Mouse (Mus musculus): ENCODE data around the gene Rara. TPM values are rescaled to one million over a fixed set of nuclear protein-coding genes. Genes with fewer than 3 reads are reported as not detected.
A peak's percentile ranks its signal among the peaks of the same experiment; 100 is the strongest.
"Not testable (repeated sequence)": the region's sequence is repeated elsewhere in the genome, so short reads cannot be mapped to it uniquely, and the experiment has no call there.

Rara gene
- polyA plus RNA-seq, 1 experiment from 2014 or later = 47.1 TPM

DNA sequence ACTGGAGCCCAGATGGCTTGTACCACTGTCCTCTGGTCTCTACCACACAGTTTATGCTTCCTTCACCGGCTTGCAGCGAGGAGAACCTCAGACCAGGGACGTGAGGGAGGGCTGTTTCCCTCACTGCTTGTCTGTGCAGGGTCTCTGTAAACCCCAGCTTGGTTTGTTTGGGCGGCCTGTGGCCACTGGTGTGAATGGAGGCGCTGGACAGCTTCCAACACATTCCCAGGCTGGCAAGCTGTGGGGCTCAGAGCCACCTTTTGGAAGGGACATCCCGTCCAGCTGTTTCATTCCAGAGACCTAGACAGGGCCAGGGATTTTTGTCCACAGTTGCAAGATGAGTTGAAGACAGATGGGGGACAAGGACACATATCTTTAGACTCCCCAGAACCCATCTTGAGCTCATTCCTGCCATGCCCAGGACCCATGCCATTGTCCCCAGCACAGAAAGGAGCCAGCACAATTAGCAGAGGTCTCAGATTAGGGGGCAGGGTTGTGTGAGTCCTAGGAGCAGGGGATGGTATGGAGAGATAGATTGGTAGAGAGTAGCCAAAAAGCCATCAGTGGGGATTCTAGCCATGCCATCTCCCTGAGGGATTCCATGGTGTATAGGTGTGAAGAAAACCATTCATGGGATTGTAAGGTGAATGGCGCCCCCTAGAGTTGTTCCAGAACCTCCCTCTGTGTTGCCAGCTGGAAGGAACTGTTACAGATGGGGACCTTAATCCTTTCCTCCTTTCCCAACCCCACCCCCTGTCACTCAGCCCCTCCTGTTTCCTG, 4.1 kb downstream of the Rara start:
- peak overlapping the region; percentile 92 for H3K4me2 ChIP-seq
- 14% methylated on average over 7 of the region's 7 CpGs for WGBS
- peaks cover 96% of the 10 kb centered on the region for H3K4me1 ChIP-seq (replicated peaks)
- H3K27ac ChIP-seq = peak overlapping the region; percentile 86
- no peak for ATAC-seq (ENCODE audit: insufficient number of reproducible peaks, insufficient read depth, low FRiP score, low TSS enrichment, low read depth)
- H3K27me3 ChIP-seq = no peaks in the 10 kb centered on the region
- no peaks in the 10 kb centered on the region for H3K9me3 ChIP-seq
- H3K4me3 ChIP-seq (replicated peaks) = no peak overlapping the region
- peaks cover 5% of the 10 kb centered on the region; the same call in 1 of the 2 replicates for H3K36me3 ChIP-seq
- no peak overlapping the region for H3K9ac ChIP-seq (replicated peaks)

DNA sequence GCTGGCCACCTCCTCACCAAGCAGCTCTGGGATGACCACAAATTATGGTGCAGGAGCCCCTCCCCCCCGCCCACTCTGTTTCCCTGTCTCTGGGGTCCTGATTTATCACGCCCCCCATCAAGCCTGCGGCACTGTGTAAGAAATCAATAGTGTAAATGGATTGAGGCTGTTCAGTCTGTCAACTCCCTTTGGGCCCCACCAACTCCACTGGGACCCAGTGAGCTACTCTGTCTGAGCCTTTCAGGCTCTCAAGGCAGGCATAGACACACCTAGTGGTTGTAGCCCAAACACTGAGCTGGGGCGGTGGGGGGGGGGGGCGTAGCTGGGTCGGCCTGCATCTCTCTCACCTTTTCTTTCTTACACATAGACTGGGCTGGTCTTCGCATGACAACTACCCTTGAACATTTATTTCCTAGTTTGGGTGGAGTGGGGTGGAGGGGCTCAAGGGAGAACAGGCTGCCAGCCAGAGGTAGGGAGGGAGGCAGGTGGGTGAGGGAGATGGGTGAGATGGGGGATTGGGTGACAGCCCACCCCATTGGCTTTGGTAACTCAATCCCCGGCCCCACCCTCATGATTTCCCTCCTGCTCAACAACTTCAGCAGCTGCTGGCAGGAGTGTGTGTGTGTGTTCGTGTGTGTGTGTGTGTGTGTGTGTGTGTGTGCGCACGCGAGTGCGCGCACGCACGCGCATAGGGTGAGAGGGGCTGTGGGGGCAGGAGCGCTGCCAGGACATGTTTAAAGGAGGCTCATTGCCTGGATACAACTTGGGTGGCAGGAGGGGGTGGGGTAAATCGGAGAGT, 4.9 kb downstream of the Rara start:
- Histone ChIP-seq H3K4me2 (peak overlapping the region; percentile 92), H3K9me3 (no peaks in the 10 kb centered on the region), H3K4me3 (replicated peaks) (peak overlapping the region; percentile 12), H3K9ac (replicated peaks) (peak overlapping the region; percentile 44; the same call in 1 of the 2 replicates), H3K27me3 (no peaks in the 10 kb centered on the region), H3K4me1 (replicated peaks) (peaks cover 94% of the 10 kb centered on the region), H3K27ac (peak overlapping the region; percentile 86), H3K36me3 (peaks cover 5% of the 10 kb centered on the region; the same call in 1 of the 2 replicates)
- ATAC-seq (ENCODE audit: insufficient number of reproducible peaks, insufficient read depth, low FRiP score, low TSS enrichment, low read depth) = peak; percentile 27; the same call in 1 of the 2 replicates
- WGBS = 16% methylated on average over 19 of the region's 19 CpGs

DNA sequence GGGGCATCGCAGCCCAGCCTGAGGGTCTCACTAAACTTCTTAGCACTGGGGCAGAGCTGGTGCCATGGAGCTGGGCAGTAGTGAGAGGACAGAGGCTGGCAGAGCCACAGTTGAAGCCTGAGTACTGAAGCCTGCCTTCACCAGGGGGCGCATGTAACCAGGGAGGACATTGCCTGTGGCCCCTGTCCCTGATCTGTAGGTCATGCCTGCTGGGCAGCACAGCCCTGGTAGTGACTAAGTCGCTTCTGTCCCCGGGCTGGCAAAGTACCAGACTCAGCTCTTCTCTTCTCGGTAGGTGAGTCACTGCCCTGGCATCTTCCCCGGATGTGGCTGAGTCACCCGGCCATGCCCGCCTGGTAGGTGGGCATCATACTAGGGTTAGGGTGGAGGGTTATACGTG, 5.5 kb downstream of the Rara start:
- H3K36me3 ChIP-seq = peaks cover 5% of the 10 kb centered on the region; the same call in 1 of the 2 replicates
- H3K4me3 ChIP-seq (replicated peaks) = peak overlapping the region; percentile 12
- peak overlapping the region; percentile 44; the same call in 1 of the 2 replicates for H3K9ac ChIP-seq (replicated peaks)
- H3K9me3 ChIP-seq = no peaks in the 10 kb centered on the region
- H3K27ac ChIP-seq = peak overlapping the region; percentile 86
- no peak for ATAC-seq (ENCODE audit: insufficient number of reproducible peaks, insufficient read depth, low FRiP score, low TSS enrichment, low read depth)
- H3K4me2 ChIP-seq = peak overlapping the region; percentile 92
- H3K27me3 ChIP-seq = no peaks in the 10 kb centered on the region
- H3K4me1 ChIP-seq (replicated peaks) = peaks cover 90% of the 10 kb centered on the region
- 39% methylated on average over 9 of the region's 9 CpGs for WGBS

DNA sequence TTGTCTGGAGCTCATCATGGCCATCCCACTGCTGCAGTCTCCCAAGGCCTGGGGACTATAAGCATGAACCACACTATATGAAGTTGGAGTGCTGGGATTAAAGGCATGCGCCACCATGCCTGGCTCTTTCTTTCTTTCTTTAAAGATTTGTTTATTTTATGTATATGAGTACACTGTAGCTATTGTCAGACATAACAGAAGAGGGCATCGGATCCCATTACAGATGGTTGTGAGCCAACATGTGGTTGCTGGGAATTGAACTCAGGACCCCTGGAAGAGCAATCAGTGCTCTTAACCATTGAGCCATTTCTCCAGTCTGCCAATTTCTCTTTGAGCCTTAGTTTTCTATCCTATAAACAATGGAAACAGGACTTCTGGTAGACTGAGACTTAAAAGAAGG, 6.2 kb downstream of the Rara start:
- ATAC-seq (ENCODE audit: insufficient number of reproducible peaks, insufficient read depth, low FRiP score, low TSS enrichment, low read depth); H3K27me3 ChIP-seq: not testable (repeated sequence)

DNA sequence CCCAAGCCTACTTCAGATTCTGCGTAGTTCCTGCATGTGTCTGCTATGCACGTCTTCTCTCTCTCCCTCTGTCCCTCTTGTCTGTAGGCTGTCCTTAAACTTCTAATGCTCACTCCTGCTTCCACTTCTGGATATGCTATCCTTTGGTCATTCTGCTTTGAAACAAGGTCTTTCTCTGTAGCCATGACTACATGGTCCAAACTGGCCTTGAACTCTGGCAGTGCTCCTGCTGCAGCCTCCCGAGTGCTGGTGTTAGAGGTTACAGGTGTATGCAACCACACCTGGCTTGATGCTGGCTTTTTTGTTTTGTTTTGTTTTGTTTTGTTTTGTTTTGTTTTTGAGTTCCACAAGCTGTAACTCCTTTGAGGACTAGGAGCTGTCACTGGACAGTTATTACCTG, 6.7 kb downstream of the Rara start:
- Histone ChIP-seq H3K4me1 (replicated peaks) (peaks cover 90% of the 10 kb centered on the region), H3K4me3 (replicated peaks) (no peak overlapping the region)
- 86% methylated on average over 3 of the region's 3 CpGs for WGBS

More for the DNA sequence above, 6.2 kb downstream of the Rara start:
- H3K4me1 ChIP-seq (replicated peaks) = peaks cover 90% of the 10 kb centered on the region
- not testable (repeated sequence) for H3K9me3 ChIP-seq; H3K4me2 ChIP-seq; H3K9ac ChIP-seq (replicated peaks); H3K4me3 ChIP-seq (replicated peaks); H3K36me3 ChIP-seq
- H3K27ac ChIP-seq = peak overlapping the region; percentile 86; the same call in 1 of the 2 replicates
- WGBS = 94% methylated on average over 2 of the region's 2 CpGs

DNA sequence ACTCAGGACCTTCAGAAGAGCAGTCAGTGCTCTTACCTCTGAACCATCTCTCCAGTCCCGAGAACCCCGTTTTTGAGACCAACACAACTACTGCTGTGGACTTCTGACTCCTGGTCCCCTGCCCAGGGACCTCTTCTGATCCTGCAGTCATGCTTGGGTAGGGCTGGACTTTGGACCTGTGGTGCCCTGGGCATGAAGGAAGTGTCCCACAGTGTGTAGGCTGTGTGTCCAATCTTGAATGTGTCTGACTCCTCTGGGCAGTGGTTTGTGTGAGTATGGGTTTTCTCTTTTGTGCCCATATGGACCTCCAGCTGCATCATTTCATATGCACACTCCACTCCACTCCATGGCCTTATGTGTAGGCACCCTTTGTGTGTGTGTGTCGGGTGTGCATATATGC, 7.5 kb downstream of the Rara start:
- Histone ChIP-seq H3K4me1 (replicated peaks) (peaks cover 90% of the 10 kb centered on the region), H3K4me3 (replicated peaks) (no peak overlapping the region), H3K9me3 (no peaks in the 10 kb centered on the region), H3K27me3 (no peaks in the 10 kb centered on the region), H3K36me3 (peaks cover 5% of the 10 kb centered on the region; the same call in 1 of the 2 replicates), H3K27ac (peak overlapping the region; percentile 96), H3K4me2 (peak overlapping the region; percentile 90), H3K9ac (replicated peaks) (no peak overlapping the region)
- 85% methylated on average over 3 of the region's 3 CpGs for WGBS
- ATAC-seq (ENCODE audit: insufficient number of reproducible peaks, insufficient read depth, low FRiP score, low TSS enrichment, low read depth) = no peak

More for the DNA sequence above, 6.7 kb downstream of the Rara start:
- H3K27ac ChIP-seq = 0 out of 2 replicates have a peak overlapping the region, but pooled peaks have one; percentile 25
- H3K36me3 ChIP-seq = peaks cover 5% of the 10 kb centered on the region; the same call in 1 of the 2 replicates
- no peaks in the 10 kb centered on the region for H3K27me3 ChIP-seq
- no peak for ATAC-seq (ENCODE audit: insufficient number of reproducible peaks, insufficient read depth, low FRiP score, low TSS enrichment, low read depth)
- 0 out of 2 replicates have a peak overlapping the region, but pooled peaks have one; percentile 6 for H3K4me2 ChIP-seq
- H3K9ac ChIP-seq (replicated peaks) = no peak overlapping the region
- H3K9me3 ChIP-seq = no peaks in the 10 kb centered on the region

DNA sequence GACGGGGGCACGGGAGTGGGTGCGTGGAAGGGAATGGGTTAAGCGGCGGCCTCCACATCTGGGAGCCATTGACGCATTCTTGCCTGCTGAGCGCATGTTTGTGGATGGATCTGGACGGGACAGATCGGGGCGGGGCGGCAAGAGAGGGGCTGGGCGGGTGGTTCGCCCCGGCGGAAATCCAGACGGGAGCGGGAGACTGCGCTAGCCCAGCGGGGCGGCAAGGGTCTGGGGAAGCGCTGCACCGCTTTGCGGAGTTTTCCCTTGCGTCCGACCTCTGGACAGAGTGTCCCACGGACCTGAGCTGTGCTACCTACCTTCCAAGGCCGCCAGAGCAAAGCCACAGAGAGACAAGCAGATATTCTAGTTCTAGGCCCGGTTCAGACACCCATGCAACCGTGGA, 8.6 kb downstream of the Rara start:
- H3K4me3 ChIP-seq (replicated peaks) = peak overlapping the region; percentile 75
- H3K9me3 ChIP-seq = no peaks in the 10 kb centered on the region
- H3K27ac ChIP-seq = peak overlapping the region; percentile 96
- under 1% methylated on average over 29 of the region's 29 CpGs for WGBS
- peak; percentile 24; the same call in 1 of the 2 replicates for ATAC-seq (ENCODE audit: insufficient number of reproducible peaks, insufficient read depth, low FRiP score, low TSS enrichment, low read depth)
- H3K4me1 ChIP-seq (replicated peaks) = peaks cover 90% of the 10 kb centered on the region
- H3K4me2 ChIP-seq = peak overlapping the region; percentile 90
- peak overlapping the region; percentile 56 for H3K9ac ChIP-seq (replicated peaks)
- H3K27me3 ChIP-seq = no peaks in the 10 kb centered on the region
- H3K36me3 ChIP-seq = peaks cover 5% of the 10 kb centered on the region; the same call in 1 of the 2 replicates

DNA sequence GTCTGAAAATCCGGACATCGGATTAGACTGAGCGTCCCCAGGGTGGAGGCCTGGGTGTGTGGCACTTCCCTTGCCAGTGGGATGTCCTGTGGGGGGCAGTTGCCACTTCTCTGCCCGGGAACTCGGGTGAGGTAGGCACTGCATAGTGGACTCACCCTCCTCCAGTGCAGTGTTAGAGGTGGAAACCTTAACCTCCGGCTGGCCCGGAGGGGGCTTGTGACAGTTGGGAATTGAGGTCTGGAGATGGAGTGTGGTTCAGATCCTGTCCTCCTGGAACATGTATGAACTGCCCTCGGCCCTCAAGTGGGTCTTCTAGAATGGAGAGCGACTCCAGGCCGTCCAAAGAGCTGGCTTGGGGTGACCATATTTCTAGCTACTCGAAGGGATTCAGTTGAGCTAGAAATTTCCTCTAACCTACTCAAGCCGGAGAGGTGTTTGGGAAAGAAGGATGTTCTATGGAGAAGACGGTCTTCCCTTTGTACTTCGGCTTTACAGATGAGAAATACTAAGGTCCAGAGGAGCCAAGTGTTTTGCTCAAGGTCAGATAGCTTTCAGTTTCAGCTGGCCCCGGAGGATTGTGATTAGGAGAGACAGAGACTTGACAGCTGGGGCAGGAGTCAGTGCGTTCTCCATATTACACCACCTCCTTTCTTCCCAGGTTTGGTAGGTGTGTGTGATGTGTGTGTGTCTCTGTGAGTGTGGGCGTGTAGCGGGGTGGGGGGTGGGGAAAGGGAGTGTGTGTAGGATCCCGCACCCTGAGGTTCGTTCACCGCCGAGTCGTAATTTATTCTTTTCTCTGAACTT, 9.2 kb downstream of the Rara start:
- Histone ChIP-seq H3K36me3 (peaks cover 5% of the 10 kb centered on the region; the same call in 1 of the 2 replicates), H3K27ac (peak overlapping the region; percentile 96), H3K9me3 (no peaks in the 10 kb centered on the region), H3K4me3 (replicated peaks) (peak overlapping the region; percentile 75), H3K4me1 (replicated peaks) (peaks cover 90% of the 10 kb centered on the region), H3K27me3 (no peaks in the 10 kb centered on the region), H3K4me2 (peak overlapping the region; percentile 90), H3K9ac (replicated peaks) (peak overlapping the region; percentile 56)
- WGBS = 2% methylated on average over 21 of the region's 23 CpGs
- ATAC-seq (ENCODE audit: insufficient number of reproducible peaks, insufficient read depth, low FRiP score, low TSS enrichment, low read depth) = peak; percentile 12

DNA sequence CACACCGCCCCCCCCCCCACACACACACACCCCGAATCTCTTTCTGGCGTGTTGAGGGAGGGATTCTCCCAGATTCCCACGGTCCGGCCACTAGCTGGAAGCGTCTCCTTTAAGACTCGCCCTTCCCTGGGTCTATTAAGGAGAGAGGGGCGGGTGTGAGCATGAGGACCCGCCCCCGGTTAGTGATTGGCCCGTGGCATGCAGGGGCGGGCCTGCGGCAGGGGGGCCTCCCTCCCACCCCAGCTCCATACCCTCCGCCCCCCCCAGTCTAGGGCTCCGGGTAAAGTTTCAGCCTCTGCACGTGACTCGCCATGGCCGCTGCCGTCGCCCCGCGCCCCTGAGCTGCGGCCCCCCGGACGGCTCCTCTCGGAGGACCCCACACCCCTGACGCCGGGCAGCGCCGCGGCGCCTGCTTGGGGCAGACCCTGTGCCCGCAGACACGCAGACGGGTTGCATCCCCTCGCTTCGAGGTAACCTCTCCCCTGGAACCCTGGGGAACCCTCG, 9.8 kb downstream of the Rara start:
- H3K4me2 ChIP-seq = peak overlapping the region; percentile 90
- H3K27me3 ChIP-seq = no peaks in the 10 kb centered on the region
- ATAC-seq (ENCODE audit: insufficient number of reproducible peaks, insufficient read depth, low FRiP score, low TSS enrichment, low read depth) = peak; percentile 83
- 2% methylated on average over 36 of the region's 38 CpGs for WGBS
- peaks cover 90% of the 10 kb centered on the region for H3K4me1 ChIP-seq (replicated peaks)
- peaks cover 5% of the 10 kb centered on the region; the same call in 1 of the 2 replicates for H3K36me3 ChIP-seq
- H3K9me3 ChIP-seq = no peaks in the 10 kb centered on the region
- peak overlapping the region; percentile 88 for H3K9ac ChIP-seq (replicated peaks)
- H3K4me3 ChIP-seq (replicated peaks) = peak overlapping the region; percentile 75
- peak overlapping the region; percentile 96 for H3K27ac ChIP-seq

DNA sequence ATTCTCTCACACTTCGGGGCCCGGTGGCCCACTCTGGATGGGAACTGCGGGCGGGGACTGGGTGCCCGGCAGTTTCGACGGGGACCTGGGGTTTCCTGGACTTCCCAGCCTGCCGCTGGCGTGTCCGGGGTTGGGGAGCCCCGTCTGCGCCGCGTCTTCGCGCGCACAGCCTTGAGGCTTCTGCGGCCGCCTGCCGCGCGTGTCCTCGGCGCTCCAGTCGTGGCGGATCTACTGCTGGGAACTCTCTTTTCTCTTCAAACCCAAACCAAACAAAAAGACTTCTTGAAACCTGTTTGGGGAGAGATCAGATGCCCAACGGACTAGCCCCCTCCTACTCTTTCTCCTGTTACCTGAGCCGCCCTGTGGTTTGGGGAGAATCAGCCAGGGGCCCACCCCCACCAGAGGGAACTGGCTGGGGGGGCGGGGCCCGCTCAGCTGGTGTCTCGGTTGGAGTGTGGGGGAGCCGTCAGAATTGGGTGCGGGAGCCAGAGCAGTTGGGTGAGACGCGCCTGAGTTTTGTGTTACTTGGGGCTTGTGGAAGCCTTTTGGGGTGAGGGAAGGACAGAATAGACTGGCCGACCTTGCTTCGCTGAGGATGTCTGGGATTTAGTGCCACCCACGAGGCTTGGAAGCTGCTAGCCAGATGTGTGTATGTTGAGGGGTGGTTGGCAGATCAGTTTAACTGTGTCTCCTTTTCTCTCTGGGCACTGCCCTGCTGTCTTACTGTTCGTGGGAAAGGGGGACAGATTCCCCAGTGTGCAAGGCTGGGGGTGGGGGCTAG, 10.5 kb downstream of the Rara start:
- ATAC-seq (ENCODE audit: insufficient number of reproducible peaks, insufficient read depth, low FRiP score, low TSS enrichment, low read depth) = no peak; the same call in 1 of the 2 replicates
- H3K4me3 ChIP-seq (replicated peaks) = peak overlapping the region; percentile 75
- H3K9ac ChIP-seq (replicated peaks) = peak overlapping the region; percentile 88
- H3K36me3 ChIP-seq = peaks cover 5% of the 10 kb centered on the region
- H3K9me3 ChIP-seq = no peaks in the 10 kb centered on the region
- H3K27me3 ChIP-seq = no peaks in the 10 kb centered on the region
- H3K27ac ChIP-seq = peak overlapping the region; percentile 96
- peaks cover 90% of the 10 kb centered on the region for H3K4me1 ChIP-seq (replicated peaks)
- WGBS = under 1% methylated on average over 39 of the region's 39 CpGs
- H3K4me2 ChIP-seq = peak overlapping the region; percentile 90

All from limb, embryonic 12.5 days (tissue).